Mouse (Mus musculus): Measurements from ENCODE around the gene Cep19.

The Cep19 gene

GRCm38 (mm10) chr16:32107342-32108045 is 7.9 kb downstream of the Cep19 start:
- DNase-seq (ENCODE audit: extremely low spot score), result no peak

GRCm38 (mm10) chr16:32108170-32108569 is 8.6 kb downstream of the Cep19 start:
- no peak for DNase-seq (ENCODE audit: extremely low spot score)

GRCm38 (mm10) chr16:32108578-32108977 is 9.0 kb downstream of the Cep19 start:
- no peak for DNase-seq (ENCODE audit: extremely low spot score)

- DNase-seq (ENCODE audit: extremely low spot score), result no peak
Measured at GRCm38 (mm10) chr16:32110951-32111699, 11.5 kb downstream of the Cep19 start.

- no peak for DNase-seq (ENCODE audit: extremely low spot score)
Measured at GRCm38 (mm10) chr16:32113541-32114218, 14.1 kb downstream of the Cep19 start.

GRCm38 (mm10) chr16:32114406-32114805 is 14.8 kb downstream of the Cep19 start:
- no peak for DNase-seq (ENCODE audit: extremely low spot score)

- DNase-seq (ENCODE audit: extremely low spot score), result peak; percentile 85
Measured at GRCm38 (mm10) chr16:32114968-32115695, 15.5 kb downstream of the Cep19 start.

GRCm38 (mm10) chr16:32115781-32116180 is 16.2 kb downstream of the Cep19 start:
- DNase-seq (ENCODE audit: extremely low spot score), result no peak

GRCm38 (mm10) chr16:32116186-32116585 is 16.6 kb downstream of the Cep19 start:
- DNase-seq (ENCODE audit: extremely low spot score), result no peak

GRCm38 (mm10) chr16:32120454-32120853 is 20.9 kb downstream of the Cep19 start:
- DNase-seq (ENCODE audit: extremely low spot score), result no peak

GRCm38 (mm10) chr16:32124020-32124419 is 24.4 kb downstream of the Cep19 start:
- no peak for DNase-seq (ENCODE audit: extremely low spot score)

- DNase-seq (ENCODE audit: extremely low spot score), result no peak
Measured at GRCm38 (mm10) chr16:32124444-32125335, 25.1 kb downstream of the Cep19 start.

GRCm38 (mm10) chr16:32125364-32125763 is 25.8 kb downstream of the Cep19 start:
- no peak for DNase-seq (ENCODE audit: extremely low spot score)

GRCm38 (mm10) chr16:32127046-32127445 is 27.4 kb downstream of the Cep19 start:
- DNase-seq (ENCODE audit: extremely low spot score), result no peak

GRCm38 (mm10) chr16:32129449-32130189 is 30.0 kb downstream of the Cep19 start:
- DNase-seq (ENCODE audit: extremely low spot score), result no peak

GRCm38 (mm10) chr16:32130190-32130826 is 30.7 kb downstream of the Cep19 start:
- DNase-seq (ENCODE audit: extremely low spot score), result no peak

- no peak for DNase-seq (ENCODE audit: extremely low spot score)
Measured at GRCm38 (mm10) chr16:32133148-32133547, 33.5 kb downstream of the Cep19 start.

GRCm38 (mm10) chr16:32135842-32136357 is 36.3 kb downstream of the Cep19 start:
- DNase-seq (ENCODE audit: extremely low spot score), result no peak

- DNase-seq (ENCODE audit: extremely low spot score), result no peak
Measured at GRCm38 (mm10) chr16:32138954-32139353, 39.4 kb downstream of the Cep19 start.
